Comparison of ENCODE assay signal across 8 mouse cellular contexts in the genomic region with DNA sequence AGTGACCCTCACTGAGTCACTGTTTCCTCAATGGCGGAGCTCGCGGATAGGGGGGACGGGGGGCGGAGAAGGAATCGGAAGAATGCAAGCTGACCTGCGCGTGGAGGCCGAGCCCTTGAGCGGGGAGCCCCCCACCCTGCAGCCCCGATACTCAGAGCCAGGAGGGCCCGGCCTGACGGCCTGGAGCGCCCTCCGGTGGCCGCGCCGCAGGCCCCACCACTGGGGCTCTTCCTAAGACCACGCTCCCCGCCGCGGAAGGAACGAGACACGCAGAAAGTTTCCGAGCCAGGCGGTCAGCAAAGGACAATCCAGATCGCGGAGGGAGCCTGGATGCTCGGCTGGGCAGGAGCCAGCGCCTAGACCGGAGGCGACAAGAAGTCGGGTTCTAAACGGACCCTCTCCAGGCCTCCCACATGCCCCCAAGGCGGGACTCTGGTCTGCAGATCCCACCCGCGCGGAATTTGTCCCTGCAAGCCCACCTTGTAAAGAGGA. TPM values are rescaled to one million over a fixed set of nuclear protein-coding genes. Genes with fewer than 3 reads are reported as not detected.
A peak's percentile ranks its signal among the peaks of the same experiment; 100 is the strongest.
DNase-seq lines count a peak whose midpoint lies in the region; ATAC-seq and TF ChIP-seq lines count a peak whose summit lies in the region.

No protein-coding gene starts in this region.

- TF ChIP-seq POLR2A in brain, embryonic 14.5 days (IDR thresholded peaks at IDR 0.05; ENCODE audit: borderline replicate concordance, extremely low read depth, insufficient read depth, insufficient read length, poor library complexity, severe bottlenecking), result no peak

- no peaks in the 10 kb centered on the region for H3K27me3 ChIP-seq in erythroblast, embryonic 14.5 days (ENCODE audit: control insufficient read depth)
- H3K27me3 ChIP-seq in heart, embryonic 13.5 days (replicated peaks), result no peaks in the 10 kb centered on the region
- H3K27me3 ChIP-seq in liver, embryonic 13.5 days, result no peaks in the 10 kb centered on the region
- H3K27me3 ChIP-seq in splenic B cell, adult 2 months (ENCODE audit: control insufficient read depth, insufficient read depth, low read length, poor library complexity, severe bottlenecking), result no peaks in the 10 kb centered on the region

- H3K4me1 ChIP-seq in erythroblast, embryonic 14.5 days (ENCODE audit: control insufficient read depth), result peaks cover 73% of the 10 kb centered on the region
- H3K4me1 ChIP-seq in heart, embryonic 13.5 days, result peaks cover 27% of the 10 kb centered on the region
- H3K4me1 ChIP-seq in liver, embryonic 13.5 days (replicated peaks), result peaks cover 56% of the 10 kb centered on the region

- peaks cover 6% of the 10 kb centered on the region for H3K36me3 ChIP-seq in erythroblast, embryonic 14.5 days (ENCODE audit: control insufficient read depth)
- no peaks in the 10 kb centered on the region for H3K36me3 ChIP-seq in heart, embryonic 13.5 days
- H3K36me3 ChIP-seq in liver, embryonic 13.5 days, result no peaks in the 10 kb centered on the region
- H3K36me3 ChIP-seq in splenic B cell, adult 2 months (ENCODE audit: control insufficient read depth, insufficient read depth, low read length, poor library complexity, severe bottlenecking), result no peaks in the 10 kb centered on the region

- under 1% methylated on average over 38 of the region's 38 CpGs for WGBS in heart, embryonic 13.5 days
- WGBS in liver, embryonic 13.5 days (ENCODE audit: insufficient replicate concordance), result under 1% methylated on average over 38 of the region's 38 CpGs

- ATAC-seq in heart, embryonic 13.5 days (ENCODE audit: extremely low read depth, insufficient number of reproducible peaks, low FRiP score, low TSS enrichment), result peak; percentile 81; the same call in 1 of the 2 replicates
- ATAC-seq in liver, embryonic 13.5 days (ENCODE audit: low read depth), result peak; percentile 56

- peak overlapping the region; percentile 94 for H3K9ac ChIP-seq in heart, embryonic 13.5 days
- peak overlapping the region; percentile 96 for H3K9ac ChIP-seq in liver, embryonic 13.5 days

- peak overlapping the region; percentile 74 for H3K4me3 ChIP-seq in erythroblast, embryonic 14.5 days (replicated peaks)
- peak overlapping the region; percentile 89 for H3K4me3 ChIP-seq in heart, embryonic 13.5 days
- peak overlapping the region; percentile 91 for H3K4me3 ChIP-seq in liver, embryonic 13.5 days (replicated peaks)

- H3K27ac ChIP-seq in heart, embryonic 13.5 days (replicated peaks), result peak overlapping the region; percentile 88
- H3K27ac ChIP-seq in liver, embryonic 13.5 days, result peak overlapping the region; percentile 97

- H3K9me3 ChIP-seq in erythroblast, embryonic 14.5 days (ENCODE audit: control insufficient read depth, low read length), result no peaks in the 10 kb centered on the region
- no peaks in the 10 kb centered on the region for H3K9me3 ChIP-seq in heart, embryonic 13.5 days
- no peaks in the 10 kb centered on the region for H3K9me3 ChIP-seq in liver, embryonic 13.5 days (replicated peaks)

- H3K4me2 ChIP-seq in heart, embryonic 13.5 days, result peak overlapping the region; percentile 95
- H3K4me2 ChIP-seq in liver, embryonic 13.5 days, result peak overlapping the region; percentile 99

- DNase-seq in B cell, adult 2 months, result peak; percentile 72 to 82
- peak; percentile 93 for DNase-seq in brain, embryonic 14.5 days (ENCODE audit: low read depth)
- peak; percentile 89 for DNase-seq in kidney, postnatal 14 days
- peak; percentile 71 for DNase-seq in liver, embryonic 13.5 days
- peak; percentile 66 to 71 for DNase-seq in natural killer cell, adult 2 months (ENCODE audit: low spot score in 2 of 2)
- DNase-seq in splenic B cell, adult 2 months (ENCODE audit: low read depth, low spot score), result peak; percentile 77

- TF ChIP-seq CTCF in brain, embryonic 14.5 days (IDR thresholded peaks at IDR 0.05; ENCODE audit: borderline replicate concordance, extremely low read depth, insufficient read depth, insufficient read length), result peak; percentile 85

RNA-seq across cellular contexts. Expression of a gene that starts 1.4 kb away (rescaled TPM):
- polyA plus RNA-seq in brain, embryonic 14.5 days (2012; rRNA removed), result 23.9 and 30.2 TPM in 2 replicates
- polyA plus RNA-seq in erythroblast, embryonic 14.5 days (2012), result 0.29 and 0.37 TPM in 2 replicates
- polyA plus RNA-seq in heart, embryonic 13.5 days (2015; fragmentation: Nextera tagmentation; extraction: Ambion mirVana), result 9.3 and 9.9 TPM in 2 replicates
- 7.4 and 8.3 TPM in 2 replicates for polyA plus RNA-seq in liver, embryonic 13.5 days (2015; fragmentation: Nextera tagmentation; extraction: Ambion mirVana)

RNA-seq across cellular contexts. Expression of a gene that starts 10.2 kb away (rescaled TPM):
- polyA plus RNA-seq in brain, embryonic 14.5 days (2012; rRNA removed), result 57.9 and 63.5 TPM in 2 replicates
- 2.8 and 4.4 TPM in 2 replicates for polyA plus RNA-seq in erythroblast, embryonic 14.5 days (2012)
- polyA plus RNA-seq in heart, embryonic 13.5 days (2015; fragmentation: Nextera tagmentation; extraction: Ambion mirVana), result 130 and 144 TPM in 2 replicates
- polyA plus RNA-seq in liver, embryonic 13.5 days (2015; fragmentation: Nextera tagmentation; extraction: Ambion mirVana), result 134 and 159 TPM in 2 replicates

Comparison
In these comparisons a context has a peak if more than half of its experiments do, and no peak if none do; other contexts are left out.
1. Peak in every context shown above with its lines: DNase-seq, ATAC-seq, H3K4me3 ChIP-seq and H3K27ac ChIP-seq.
2. RNA of a gene that starts 10.2 kb away (polyA plus RNA-seq): 134 to 159 TPM in liver, embryonic 13.5 days, 130 to 144 TPM in heart, embryonic 13.5 days and 57.9 to 63.5 TPM in brain, embryonic 14.5 days; 2.8 to 4.4 TPM in erythroblast, embryonic 14.5 days; every median in the first group is over 10 times any median in the second.